ENCODE assay signal across 9 mouse cellular contexts in the genomic region with DNA sequence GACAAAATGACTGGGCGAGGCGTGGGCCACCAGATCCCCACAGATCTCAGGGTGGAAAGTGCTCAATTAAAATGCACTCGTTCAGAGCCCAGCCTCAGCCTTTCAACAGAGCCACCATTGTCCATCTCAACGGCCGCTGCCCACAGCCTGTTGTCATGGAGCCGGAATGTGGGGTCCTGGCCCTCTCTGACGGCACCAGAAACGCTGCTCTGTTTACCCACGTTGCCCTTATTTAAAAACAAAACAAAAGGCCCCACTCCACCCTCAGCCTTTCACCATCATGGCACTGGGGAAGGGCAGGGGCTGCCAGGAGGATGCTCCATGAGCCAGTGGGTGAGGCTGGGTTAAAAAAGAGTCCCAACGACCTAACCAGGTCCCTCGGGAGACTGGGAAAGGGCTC. TPM values are rescaled to one million over a fixed set of nuclear protein-coding genes. Genes with fewer than 3 reads are reported as not detected.
DNase-seq lines count a peak whose midpoint lies in the region; ATAC-seq and TF ChIP-seq lines count a peak whose summit lies in the region.
"Had no signal": no experiment of that assay in that cellular context is flagged by ENCODE, and none has a peak within 500 bp of the region (broad histone marks: within the 10 kb centered on the region; RNA-seq: fewer than 3 reads in every experiment).

No protein-coding gene starts in this region.

- peak overlapping the region; percentile 37; the same call in 1 of the 2 replicates for H3K27ac ChIP-seq in lung, embryonic 15.5 days
- H3K27ac ChIP-seq in forebrain, postnatal 0 days (ENCODE audit: low read depth, low read length), result 0 out of 2 replicates have a peak overlapping the region, but pooled peaks have one; percentile 15
- H3K27ac ChIP-seq in limb, embryonic 10.5 days, result peak overlapping the region; percentile 54

- H3K4me3 ChIP-seq in lung, embryonic 15.5 days, result no peak overlapping the region
- no peak overlapping the region for H3K4me3 ChIP-seq in lung, adult 2 months (replicated peaks; ENCODE audit: extremely low read depth, low read depth, low read length)
- no peak overlapping the region for H3K4me3 ChIP-seq in forebrain, postnatal 0 days (ENCODE audit: low read depth, low read length)
- no peak overlapping the region for H3K4me3 ChIP-seq in limb, embryonic 10.5 days

- no peak overlapping the region for H3K4me2 ChIP-seq in lung, embryonic 15.5 days
- H3K4me2 ChIP-seq in forebrain, postnatal 0 days (ENCODE audit: low read depth), result no peak overlapping the region

- H3K36me3 ChIP-seq in lung, embryonic 15.5 days, result no peaks in the 10 kb centered on the region
- H3K36me3 ChIP-seq in forebrain, postnatal 0 days (ENCODE audit: insufficient read depth), result no peaks in the 10 kb centered on the region
- H3K36me3 ChIP-seq in limb, embryonic 10.5 days, result no peaks in the 10 kb centered on the region

- TF ChIP-seq CTCF in lung, adult 2 months (IDR thresholded peaks at IDR 0.05; ENCODE audit: insufficient read depth, low read length), result no peak
- TF ChIP-seq CTCF in forebrain, postnatal 0 days (IDR thresholded peaks at IDR 0.05; ENCODE audit: low read depth), result no peak

- peaks cover 40% of the 10 kb centered on the region for H3K4me1 ChIP-seq in lung, embryonic 15.5 days
- peaks cover 9% of the 10 kb centered on the region; the same call in 1 of the 2 replicates for H3K4me1 ChIP-seq in lung, adult 2 months (ENCODE audit: control insufficient read depth, insufficient read depth, low read length)
- no peaks in the 10 kb centered on the region for H3K4me1 ChIP-seq in forebrain, postnatal 0 days (ENCODE audit: insufficient read depth)
- peaks cover 62% of the 10 kb centered on the region for H3K4me1 ChIP-seq in limb, embryonic 10.5 days

- no peak for ATAC-seq in lung, embryonic 15.5 days (ENCODE audit: borderline replicate concordance, extremely low read depth, low FRiP score, low TSS enrichment)
- ATAC-seq in forebrain, postnatal 0 days, result peak; percentile 92
- ATAC-seq: intestine, postnatal 0 days had no signal

- 35% methylated on average over 11 of the region's 11 CpGs for WGBS in lung, embryonic 15.5 days
- 59% methylated on average over 11 of the region's 11 CpGs for WGBS in lung, adult 2 months
- WGBS in forebrain, postnatal 0 days, result 12% methylated on average over 11 of the region's 11 CpGs
- WGBS in limb, embryonic 10.5 days, result 60% methylated on average over 11 of the region's 11 CpGs

- no peak for DNase-seq in lung, adult 2 months
- DNase-seq in forebrain, postnatal 0 days, result peak; percentile 56
- no peak for DNase-seq in limb, embryonic 10.5 days (ENCODE audit: low spot score)
- peak; percentile 95 for DNase-seq in retina, postnatal 1 day
- DNase-seq in thymus, postnatal 10 days (ENCODE audit: low spot score in 2 of 2), result no peak
- no peak for DNase-seq in adrenal gland, adult (ENCODE audit: inconsistent age in 2 of 2, low spot score in 1 of 2)
- no peak for DNase-seq in adrenal gland, postnatal 14 days

- H3K27me3 ChIP-seq in lung, embryonic 15.5 days, result no peaks in the 10 kb centered on the region
- H3K27me3 ChIP-seq in forebrain, postnatal 0 days (ENCODE audit: insufficient read depth, low read length), result no peaks in the 10 kb centered on the region
- H3K27me3 ChIP-seq in limb, embryonic 10.5 days (ENCODE audit: low read depth, poor library complexity, severe bottlenecking), result no peaks in the 10 kb centered on the region

- no peak overlapping the region for H3K9ac ChIP-seq in lung, embryonic 15.5 days
- no peak overlapping the region for H3K9ac ChIP-seq in forebrain, postnatal 0 days

- no peak for TF ChIP-seq POLR2A in lung, adult 2 months (IDR thresholded peaks at IDR 0.05; ENCODE audit: borderline replicate concordance, extremely low read depth, low read depth, low read length)

- no peaks in the 10 kb centered on the region for H3K9me3 ChIP-seq in lung, embryonic 15.5 days
- no peaks in the 10 kb centered on the region for H3K9me3 ChIP-seq in forebrain, postnatal 0 days (ENCODE audit: low read length)
- no peaks in the 10 kb centered on the region for H3K9me3 ChIP-seq in limb, embryonic 10.5 days (replicated peaks)

RNA-seq across cellular contexts. Expression of a gene that starts 25.4 kb away (rescaled TPM):
- polyA plus RNA-seq in lung, embryonic 15.5 days (2015; fragmentation: Nextera tagmentation; extraction: Ambion mirVana), result 12.1 and 15.1 TPM in 2 replicates
- 9.4 and 10.0 TPM in 2 replicates for polyA plus RNA-seq in lung, adult 2 months (2012; rRNA removed)
- total RNA-seq in forebrain, postnatal 0 days (2014; rRNA removed), result 9.9 and 17.0 TPM in 2 replicates
- 3.3 and 5.4 TPM in 2 replicates for polyA plus RNA-seq in forebrain, postnatal 0 days (2015; fragmentation: Nextera tagmentation; extraction: Ambion mirVana)
- polyA plus RNA-seq in limb, embryonic 10.5 days (2016; fragmentation: Nextera tagmentation; extraction: Ambion mirVana), result 5.8 and 6.9 TPM in 2 replicates
- total RNA-seq in adrenal gland, postnatal 14 days (2021), result 10.3 and 12.0 TPM in 2 replicates

RNA-seq across cellular contexts. Expression of a gene that starts 51.2 kb away (rescaled TPM):
- polyA plus RNA-seq in lung, embryonic 15.5 days (2015; fragmentation: Nextera tagmentation; extraction: Ambion mirVana), result 732 and 837 TPM in 2 replicates
- polyA plus RNA-seq in lung, adult 2 months (2012; rRNA removed), result 82.3 and 118 TPM in 2 replicates
- 588 and 1,020 TPM in 2 replicates for total RNA-seq in forebrain, postnatal 0 days (2014; rRNA removed)
- 505 and 644 TPM in 2 replicates for polyA plus RNA-seq in forebrain, postnatal 0 days (2015; fragmentation: Nextera tagmentation; extraction: Ambion mirVana)
- polyA plus RNA-seq in limb, embryonic 10.5 days (2016; fragmentation: Nextera tagmentation; extraction: Ambion mirVana), result 840 and 992 TPM in 2 replicates
- total RNA-seq in adrenal gland, postnatal 14 days (2021), result 485 and 551 TPM in 2 replicates

Comparison
In these comparisons a context has a peak if more than half of its experiments do, and no peak if none do; other contexts are left out.
1. DNase-seq: peak in forebrain, postnatal 0 days (single experiment) and retina, postnatal 1 day (single experiment); none in lung, adult 2 months (single experiment), limb, embryonic 10.5 days (single experiment), thymus, postnatal 10 days (0 of 2), adrenal gland, adult (0 of 2) and adrenal gland, postnatal 14 days (single experiment).
2. Peak in every context shown above with its lines, with median percentiles within 50 percentile points of each other: H3K27ac ChIP-seq.